Mouse (Mus musculus) c-Kit-positive CD71-positive TER-119-negative erythroid progenitor cells, embryonic 14.5 days (primary cell): ENCODE measurements around the gene Slc44a2.
A peak's percentile ranks its signal among the peaks of the same experiment; 100 is the strongest.
"Not testable (repeated sequence)": the region's sequence is repeated elsewhere in the genome, so short reads cannot be mapped to it uniquely, and the experiment has no call there.

Experiments used
- DNase-seq: peaks from one replicate; pipeline ENCODE4 v3.0.0-alpha.2; 2013; ENCODE audit warnings: low read depth

Slc44a2 gene

GRCm38 (mm10) chr9:21320619-21321512 lies at the start of gene Slc44a2:
Gene Slc44a2 (plus strand): TSS chr9:21320698.
- DNase-seq, result peak; percentile 74

GRCm38 (mm10) chr9:21272391-21272790 lies 48.1 kb upstream of the Slc44a2 start:
- DNase-seq, result no peak

DNA sequence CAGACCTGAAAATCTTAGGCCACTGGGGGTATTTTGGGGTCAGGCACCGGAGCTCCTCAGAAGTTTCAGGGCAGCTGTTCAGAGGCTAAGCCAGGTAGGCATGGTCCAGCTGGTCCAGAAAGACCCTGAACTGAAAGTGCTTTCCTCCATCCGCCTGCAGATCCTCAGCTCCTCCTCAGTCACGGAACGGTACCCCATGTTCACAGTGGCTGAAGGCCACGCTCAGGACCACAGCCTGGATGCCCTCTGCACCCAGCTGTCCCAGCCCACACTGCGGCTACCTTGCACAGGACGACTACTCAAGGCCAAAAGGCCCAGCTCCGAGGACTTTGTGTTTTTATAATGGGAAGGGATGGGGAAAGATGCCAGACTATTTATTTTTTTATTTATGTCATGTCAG lies 47.4 kb upstream of the Slc44a2 start:
- no peak for DNase-seq

DNA sequence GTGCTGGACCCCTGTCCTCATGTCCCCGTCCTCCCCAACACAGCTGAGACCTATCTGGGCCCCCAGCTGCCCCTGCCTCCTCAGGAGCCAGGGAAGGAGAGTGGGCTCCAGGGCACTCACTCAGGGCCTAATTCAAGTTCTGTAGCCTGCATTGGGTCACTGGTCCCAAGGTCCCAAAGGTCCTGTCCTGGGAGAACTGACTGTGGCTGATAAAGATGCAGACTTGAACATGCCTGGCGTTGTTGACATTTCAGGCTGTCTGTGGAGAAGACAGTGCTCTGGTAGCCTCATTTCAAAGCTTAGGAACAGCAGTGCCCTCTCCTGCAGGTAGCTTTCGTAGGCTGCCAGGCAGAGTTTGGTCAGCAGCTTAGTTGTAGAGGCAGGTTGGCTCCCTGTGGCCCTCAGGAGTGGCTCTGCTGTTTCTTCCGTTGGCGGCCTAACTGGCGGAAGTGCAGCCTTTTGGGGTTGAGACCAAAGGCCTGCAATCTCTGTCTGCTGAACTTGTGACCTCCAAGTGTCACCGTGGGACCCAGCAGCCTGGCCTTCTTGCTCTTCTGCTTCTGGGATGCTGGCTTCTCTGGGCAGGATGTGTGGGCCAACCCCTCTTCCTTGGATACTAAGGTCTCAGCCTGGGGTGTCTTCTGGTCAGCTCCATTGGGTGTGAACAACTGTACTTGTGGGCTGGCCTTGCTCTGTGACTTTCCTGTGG lies 46.8 kb upstream of the Slc44a2 start:
- no peak for DNase-seq

DNA sequence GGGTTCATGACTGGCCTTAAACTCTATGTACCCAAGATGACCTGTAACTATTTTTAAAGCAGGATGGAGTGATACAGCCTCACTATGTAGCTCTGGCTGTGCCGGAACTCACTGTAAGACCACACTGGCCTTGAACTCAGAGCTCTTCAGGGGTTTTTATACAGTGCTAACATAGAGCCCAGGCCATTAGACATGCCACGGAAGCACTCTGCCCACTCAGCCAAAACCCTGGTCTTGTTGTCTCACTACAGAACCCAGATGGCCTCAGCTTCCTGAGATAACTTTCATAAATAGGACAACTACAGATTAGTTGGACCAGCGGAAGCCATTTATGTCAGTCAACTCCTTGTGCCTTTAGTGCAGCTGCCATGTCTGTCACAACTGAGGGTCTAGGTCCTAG lies 46.2 kb upstream of the Slc44a2 start:
- no peak for DNase-seq

GRCm38 (mm10) chr9:21275013-21275710 lies 45.3 kb upstream of the Slc44a2 start:
- no peak for DNase-seq

DNA sequence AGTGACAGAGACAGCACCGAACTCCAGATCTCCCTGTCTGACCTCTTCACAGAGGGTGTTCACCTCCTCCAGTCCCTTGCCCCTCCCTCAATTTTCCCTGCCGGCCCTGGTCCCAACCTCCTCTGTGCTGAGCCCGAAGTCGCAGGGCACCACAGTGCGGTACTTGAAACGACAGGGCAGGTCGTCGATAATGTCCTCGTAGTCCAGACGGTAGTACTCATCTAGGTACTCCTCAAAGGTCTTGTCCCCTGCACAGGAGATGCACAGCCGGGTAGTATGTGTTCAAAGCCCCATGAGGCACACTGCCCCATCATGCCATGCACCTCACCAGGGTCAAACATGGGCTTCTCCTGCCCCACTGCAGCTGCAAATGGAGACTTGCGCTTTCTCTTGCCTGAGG lies 44.8 kb upstream of the Slc44a2 start:
- DNase-seq, result no peak

DNA sequence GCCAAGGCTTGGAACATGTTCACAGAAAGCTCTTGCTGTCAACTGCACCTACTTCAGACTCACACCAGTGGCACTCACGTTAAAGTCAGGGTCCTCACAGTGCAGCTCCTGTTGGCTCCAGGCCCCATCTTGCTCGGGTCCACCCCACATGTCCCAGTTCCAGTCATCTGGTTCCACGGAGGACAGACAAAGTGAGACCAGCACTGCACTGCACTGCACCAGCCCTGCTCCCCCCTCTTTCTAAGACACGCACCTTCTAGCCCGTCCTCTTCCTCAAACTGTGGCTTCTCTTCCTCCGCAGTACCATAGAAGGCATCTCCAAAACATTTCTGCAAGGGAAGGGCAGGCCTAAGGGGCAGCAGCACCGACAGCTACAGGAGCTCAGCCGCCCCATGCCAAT lies 44.2 kb upstream of the Slc44a2 start:
- DNase-seq, result no peak

DNA sequence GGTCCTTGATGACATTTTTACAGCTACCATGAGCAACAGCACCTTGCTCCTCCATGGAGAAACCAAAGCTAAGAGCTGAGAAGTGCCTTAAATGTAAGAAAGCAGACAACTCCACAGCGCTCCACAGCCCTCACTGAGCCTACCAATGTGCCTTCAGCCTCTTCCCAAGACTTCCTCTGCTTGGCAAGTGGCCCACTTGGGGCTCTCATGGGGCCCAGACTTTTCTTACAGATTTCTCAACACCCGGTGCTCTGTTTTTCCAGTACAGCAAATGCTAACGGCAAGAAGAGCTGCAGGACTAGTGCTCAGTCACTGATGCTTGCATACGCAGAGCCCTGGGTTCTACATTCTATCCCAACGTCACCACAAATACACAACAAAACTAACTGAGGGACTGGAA lies 42.7 kb upstream of the Slc44a2 start:
- DNase-seq, result no peak

DNA sequence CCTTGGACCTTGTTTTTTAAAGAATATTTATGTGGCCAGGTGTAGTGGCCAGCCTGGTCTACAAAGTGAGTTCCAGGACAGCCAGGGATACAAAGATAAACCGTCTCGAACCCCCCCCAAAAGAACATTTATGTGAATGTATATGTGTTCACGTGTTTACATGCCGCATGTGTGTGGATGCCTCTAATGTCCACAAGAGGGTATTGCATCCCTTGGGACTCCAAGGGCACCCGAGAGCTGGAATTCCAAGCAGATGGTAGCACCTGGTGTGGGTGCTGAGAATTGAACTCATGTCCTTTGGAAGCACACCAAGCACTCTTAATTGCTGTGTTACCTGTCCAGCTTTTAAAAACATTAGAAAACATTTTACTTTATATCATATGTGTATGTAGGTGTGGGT lies 36.9 kb upstream of the Slc44a2 start:
- DNase-seq, result no peak

GRCm38 (mm10) chr9:21283994-21284393 lies 36.5 kb upstream of the Slc44a2 start:
- no peak for DNase-seq

DNA sequence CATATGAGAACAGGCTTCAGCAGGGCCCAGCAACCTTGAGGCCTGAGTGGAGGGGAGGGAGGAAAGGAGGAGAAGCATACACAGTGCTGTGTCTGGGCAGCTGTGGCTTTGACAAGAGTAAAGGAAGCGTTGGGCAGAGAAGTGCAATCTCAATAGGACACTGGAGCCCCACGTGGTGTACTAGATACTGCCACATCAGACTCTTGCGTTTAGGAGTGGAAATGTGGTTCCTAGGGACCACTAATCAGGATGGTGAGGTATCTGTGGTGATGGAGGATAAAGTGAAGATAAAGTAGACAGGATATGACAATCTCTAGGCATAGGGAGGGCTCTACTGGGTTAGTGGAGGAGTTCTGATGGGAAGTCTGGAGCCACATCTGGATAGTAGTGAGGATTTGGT lies 33.7 kb upstream of the Slc44a2 start:
- DNase-seq, result no peak

- peak; percentile 98 for DNase-seq
These were observed 32.7 kb upstream of the Slc44a2 start, which contains the start of gene Kri1 for GRCm38 (mm10) chr9:21287571-21288402. Gene Kri1 (minus strand): TSS chr9:21287969.

DNA sequence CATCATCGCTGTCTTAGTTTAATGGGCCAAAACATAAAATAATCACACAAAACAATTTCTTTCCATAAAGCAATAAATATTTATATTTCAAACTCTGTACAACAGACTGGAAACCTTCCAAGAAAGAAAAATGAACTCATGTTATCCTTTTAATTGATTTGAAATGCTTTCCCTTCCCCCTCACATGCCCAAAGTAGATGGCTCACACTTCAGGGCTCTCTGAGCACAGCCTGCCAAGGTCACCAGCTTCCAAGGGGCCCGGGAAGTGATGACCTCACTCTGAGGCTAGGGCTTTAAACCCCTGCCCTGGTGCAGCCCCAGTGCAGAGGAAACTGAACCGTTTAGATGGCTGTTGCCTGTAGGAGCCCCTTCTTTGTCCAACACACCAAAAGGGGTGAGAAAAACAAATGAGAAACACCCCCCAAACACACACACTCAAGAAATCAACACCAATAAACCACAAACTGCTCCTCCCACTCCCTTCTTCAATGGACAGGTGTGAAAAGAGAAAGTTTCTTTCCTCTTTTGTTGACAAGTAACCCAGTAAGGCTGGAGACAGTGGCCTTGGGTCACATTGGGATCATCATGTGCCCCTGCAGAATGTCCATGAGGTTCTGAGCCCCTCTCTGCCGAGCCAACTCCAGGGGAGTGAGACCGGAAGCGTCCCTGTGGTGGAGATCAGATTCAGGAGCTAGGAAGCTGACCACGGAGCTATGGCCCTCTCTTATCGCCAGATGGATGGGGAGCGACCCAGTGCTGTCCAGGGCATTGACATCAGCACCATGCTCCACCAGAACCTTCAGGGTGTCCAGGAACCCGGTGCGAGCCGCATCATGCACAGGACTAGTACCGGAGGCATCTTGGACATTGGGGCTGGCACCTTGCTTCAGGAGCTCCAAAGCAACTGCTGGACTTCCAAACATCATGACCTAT lies 31.8 kb upstream of the Slc44a2 start:
- DNase-seq, result no peak

DNA sequence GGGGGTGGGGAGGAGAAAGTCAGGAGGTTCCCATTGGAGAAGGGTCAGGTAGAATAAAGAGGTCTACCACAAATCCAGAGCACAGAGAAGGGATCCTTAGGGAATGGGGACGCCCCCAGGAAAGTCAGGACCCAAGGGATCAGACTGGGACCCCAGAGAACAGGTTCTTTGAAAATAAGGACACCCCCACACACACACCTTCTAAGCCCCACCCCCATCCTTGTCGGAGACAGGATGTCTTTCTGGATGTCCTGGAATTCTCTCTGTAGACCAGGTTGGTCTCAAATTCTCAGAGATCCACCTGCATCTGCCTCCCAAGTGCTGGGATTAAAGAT lies 31.2 kb upstream of the Slc44a2 start:
- no peak for DNase-seq

GRCm38 (mm10) chr9:21290589-21290988 lies 29.9 kb upstream of the Slc44a2 start:
- DNase-seq, result no peak

- peak; percentile 100 for DNase-seq
These were observed 29.3 kb upstream of the Slc44a2 start, which contains the start of gene Cdkn2d for GRCm38 (mm10) chr9:21291022-21291787. Gene Cdkn2d (minus strand): TSS chr9:21291407.

DNA sequence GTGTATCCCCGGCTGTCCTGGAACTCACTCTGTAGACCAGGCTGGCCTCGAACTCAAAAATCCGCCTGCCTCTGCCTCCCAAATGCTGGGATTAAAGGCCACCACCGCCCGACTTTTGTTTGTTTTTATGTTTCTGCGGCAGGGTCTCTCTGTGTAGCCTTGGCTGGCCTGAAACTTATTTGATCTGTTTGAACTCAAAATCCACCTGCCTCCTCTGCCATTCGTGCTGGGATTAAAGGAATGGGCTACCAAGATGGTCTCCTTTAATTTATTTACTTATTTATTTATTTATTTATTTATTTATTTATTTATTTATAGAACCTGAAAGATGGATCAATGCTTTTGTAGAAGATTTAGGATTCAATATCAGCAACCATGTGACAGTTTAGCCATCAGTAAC lies 28.6 kb upstream of the Slc44a2 start:
- DNase-seq, result not testable (repeated sequence)

GRCm38 (mm10) chr9:21292271-21292670 lies 28.2 kb upstream of the Slc44a2 start:
- DNase-seq, result no peak

- no peak for DNase-seq
These were observed 21.5 kb upstream of the Slc44a2 start for GRCm38 (mm10) chr9:21299014-21299413.
